Mouse (Mus musculus) heart, postnatal 0 days (tissue): ENCODE results near the gene Ascc2. TPM values are rescaled to one million over a fixed set of nuclear protein-coding genes. Genes with fewer than 3 reads are reported as not detected.

Experiments
- ATAC-seq: fragments of 200-750 bp; cut with Nextera tagmentation; 2 replicates; pipeline ENCODE4 v1.8.0; 2017; ENCODE audit warnings: low read depth, moderate number of reproducible peaks, moderate library complexity; ENCODE audit not compliant: insufficient read depth
- DNase-seq: peaks from one replicate; pipeline ENCODE4 v3.0.0-alpha.2; 2016; ENCODE audit warnings: low spot score
- H3K27ac ChIP-seq: fragments of 300-500 bp; sonication (generic); 2 replicates; pipeline ENCODE4 v1.5.1; 2014; ENCODE audit warnings: low read depth, mild to moderate bottlenecking
- H3K27me3 ChIP-seq: fragments of 300-500 bp; sonication (generic); 2 replicates; pipeline ENCODE4 v1.6.1; 2014; ENCODE audit warnings: low read length, mixed read lengths; ENCODE audit not compliant: control insufficient read depth, insufficient read depth
- H3K36me3 ChIP-seq: fragments of 300-500 bp; sonication (generic); replicated peaks from 2 replicates; pipeline ENCODE4 v1.6.1; 2014; ENCODE audit warnings: low read length, mixed read lengths; ENCODE audit not compliant: control insufficient read depth, insufficient read depth
- H3K4me1 ChIP-seq: fragments of 300-500 bp; sonication (generic); 2 replicates; pipeline ENCODE4 v1.6.1; 2014; ENCODE audit warnings: antibody characterized with exemption; ENCODE audit not compliant: control insufficient read depth, insufficient read depth
- H3K4me2 ChIP-seq: fragments of 300-500 bp; sonication (generic); 2 replicates; pipeline ENCODE4 v1.6.1; 2014; ENCODE audit warnings: low read depth, mild to moderate bottlenecking, low read length, moderate library complexity
- H3K4me3 ChIP-seq: fragments of 300-500 bp; sonication (generic); 2 replicates; pipeline ENCODE4 v1.5.1; 2014; ENCODE audit warnings: low read depth, low read length
- H3K9ac ChIP-seq: fragments of 300-500 bp; sonication (generic); replicated peaks from 2 replicates; pipeline ENCODE4 v1.6.1; 2014; ENCODE audit warnings: low read depth, low read length, mixed read lengths
- H3K9me3 ChIP-seq: fragments of 300-500 bp; sonication (generic); replicated peaks from 2 replicates; pipeline ENCODE4 v1.6.1; 2016; ENCODE audit warnings: low read length; ENCODE audit not compliant: control insufficient read depth
- CTCF ChIP-seq: IDR thresholded peaks from 2 replicates; pipeline ENCODE4 v1.5.1; 2016; ENCODE audit warnings: antibody characterized with exemption, control low read depth, low read depth
- EP300 ChIP-seq: IDR thresholded peaks from 2 replicates; pipeline ENCODE4 v1.6.1; 2016; ENCODE audit warnings: antibody characterized with exemption, low read depth
- WGBS: fragments of 180-500 bp; shearing (Covaris S2); extraction: QIAGEN DNeasy Blood & Tissue Kit; methylation state at CpG from one replicate; pipeline ENCODE4 v1.1.7; 2014; 5-methylcytosine and 5-hydroxymethylcytosine counted together
- polyA plus RNA-seq: library from polyadenylated mRNA; unstranded; fragments of >200 nt; fragmentation: Nextera tagmentation; extraction: Ambion mirVana; gene quantifications from 2 replicates; pipeline ENCODE4 v1.2.1, GENCODE M21; 2015
- total RNA-seq: library from RNA; depleted of rRNA; stranded (reverse); fragments of >200 nt; gene quantifications from 2 replicates; pipeline ENCODE4 v1.2.3, GENCODE M21; 2014; ENCODE audit warnings: low replicate concordance

Ascc2 gene
- total and polyA plus RNA-seq, 2 experiments from 2014 or later, result 10.6 to 13.6 TPM

GRCm38 (mm10) chr11:4606541-4606940 lies 31.0 kb upstream of the Ascc2 start:
- ATAC-seq (peak; percentile 72), DNase-seq (peak; percentile 58)
- H3K9me3 ChIP-seq, result no peaks in the 10 kb centered on the region
- H3K4me3 ChIP-seq, result no peak overlapping the region
- no peaks in the 10 kb centered on the region for H3K27me3 ChIP-seq
- no peak overlapping the region for H3K4me2 ChIP-seq
- H3K4me1 ChIP-seq, result peaks cover 43% of the 10 kb centered on the region
- no peaks in the 10 kb centered on the region for H3K36me3 ChIP-seq
- peak overlapping the region; percentile 88 for H3K27ac ChIP-seq
- WGBS, result 45% methylated on average over 1 of the region's 1 CpGs
- TF ChIP-seq CTCF, result no peak
- no peak for TF ChIP-seq EP300
- no peak overlapping the region for H3K9ac ChIP-seq

DNA sequence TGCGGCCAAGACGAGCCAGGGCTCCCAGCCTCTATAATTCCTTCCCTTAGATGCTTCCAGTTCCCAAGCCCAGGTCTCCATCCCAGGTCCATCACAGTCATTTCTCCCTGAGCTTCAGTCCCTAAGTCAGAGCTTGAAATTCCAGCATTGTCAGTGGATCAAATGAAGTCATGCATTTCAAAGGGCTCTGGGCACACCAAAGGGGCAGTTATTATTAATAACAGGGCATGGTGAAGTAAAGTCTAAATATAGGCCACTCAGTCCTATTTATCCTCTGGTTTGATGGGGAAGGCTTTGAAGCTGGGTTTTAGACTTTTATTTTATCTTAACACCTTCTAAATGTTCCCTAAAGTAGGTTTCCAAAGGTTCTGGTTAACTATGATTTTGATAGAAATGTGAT lies 25.6 kb upstream of the Ascc2 start:
- peaks cover 25% of the 10 kb centered on the region for H3K4me1 ChIP-seq
- no peak overlapping the region for H3K4me3 ChIP-seq
- DNase-seq (peak; percentile 86), ATAC-seq (peak; percentile 95)
- H3K36me3 ChIP-seq, result no peaks in the 10 kb centered on the region
- H3K27ac ChIP-seq, result peak overlapping the region; percentile 85
- peak overlapping the region; percentile 20; the same call in 1 of the 2 replicates for H3K4me2 ChIP-seq
- no peaks in the 10 kb centered on the region for H3K27me3 ChIP-seq
- TF ChIP-seq CTCF (no peak), EP300 (no peak)
- 35% methylated on average over 2 of the region's 2 CpGs for WGBS
- no peaks in the 10 kb centered on the region for H3K9me3 ChIP-seq
- H3K9ac ChIP-seq, result no peak overlapping the region

DNA sequence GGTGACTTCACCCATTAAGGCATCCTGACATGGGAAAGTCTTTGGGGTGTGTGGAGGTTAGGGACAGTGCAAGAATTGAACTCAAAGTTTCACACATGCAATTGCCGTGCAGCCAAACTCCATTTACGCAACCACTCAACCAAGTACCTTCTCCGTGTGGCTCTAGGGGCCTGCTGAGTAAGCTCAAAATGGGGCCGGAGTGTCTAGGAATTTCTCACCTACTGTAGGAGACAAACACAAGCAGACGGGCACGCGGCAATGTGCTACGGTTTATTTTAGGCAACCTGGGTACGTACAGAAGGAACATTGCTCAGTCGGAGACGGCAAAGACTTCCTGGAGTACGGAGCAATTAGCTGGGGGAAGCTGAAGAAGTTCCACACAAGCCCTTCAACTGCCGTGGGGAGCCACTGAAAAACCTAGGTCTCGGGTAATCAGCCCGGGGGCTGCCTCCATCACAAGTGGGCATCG lies 17.5 kb upstream of the Ascc2 start, which contains the start of gene Gm11032:
Gene Gm11032, plus strand, starts transcription at position 51 of the 469 bp plus-strand sequence.
- 31% methylated on average over 16 of the region's 16 CpGs for WGBS
- Histone ChIP-seq H3K36me3 (no peaks in the 10 kb centered on the region), H3K4me3 (0 out of 2 replicates have a peak within 1 kb of the TSS, but pooled peaks have one; percentile 5), H3K27ac (no peak within 1 kb of the TSS), H3K9ac (no peak within 1 kb of the TSS), H3K27me3 (no peaks in the 10 kb centered on the region), H3K9me3 (no peaks in the 10 kb centered on the region), H3K4me1 (0 out of 2 replicates have a peak, but pooled peaks cover 6% of the 10 kb centered on the region), H3K4me2 (peak within 1 kb of the TSS; percentile 44)
- DNase-seq, result no peak
- TF ChIP-seq CTCF, result no peak
- TF ChIP-seq EP300, result no peak
- peak; percentile 47 for ATAC-seq

DNA sequence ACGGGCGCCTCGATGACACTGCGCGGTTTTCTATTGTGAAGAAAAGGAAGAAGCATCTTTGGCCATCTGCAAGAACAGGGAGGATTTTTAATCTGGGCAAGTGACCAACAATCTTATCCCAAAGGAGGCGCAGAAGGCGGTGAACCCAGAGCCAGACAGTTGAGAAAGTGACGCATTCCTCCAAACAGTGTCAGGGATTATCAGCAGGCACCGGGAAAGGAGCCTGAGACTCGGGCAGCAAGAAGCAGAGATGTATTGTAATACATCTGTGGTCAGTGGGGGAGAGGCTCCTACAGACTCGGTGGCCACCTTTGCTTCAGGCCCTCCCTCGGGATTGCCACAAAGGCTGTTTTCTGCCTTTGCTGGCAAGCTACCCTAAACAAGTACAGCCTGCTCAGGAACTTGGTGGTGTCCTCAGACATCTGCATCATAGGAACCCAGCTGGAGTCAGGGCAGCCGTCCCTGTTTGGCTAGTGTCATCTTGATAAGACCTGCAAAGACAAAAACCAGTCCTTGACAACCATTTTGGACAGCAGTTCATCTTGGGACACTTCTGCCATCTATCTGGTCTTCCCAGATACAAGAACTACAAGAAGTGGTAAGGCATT lies 16.9 kb upstream of the Ascc2 start:
- Histone ChIP-seq H3K27ac (no peak overlapping the region), H3K4me3 (0 out of 2 replicates have a peak overlapping the region, but pooled peaks have one; percentile 5), H3K27me3 (no peaks in the 10 kb centered on the region), H3K9me3 (no peaks in the 10 kb centered on the region), H3K4me2 (peak overlapping the region; percentile 44), H3K4me1 (0 out of 2 replicates have a peak, but pooled peaks cover 6% of the 10 kb centered on the region), H3K36me3 (no peaks in the 10 kb centered on the region), H3K9ac (no peak overlapping the region)
- ATAC-seq (peak; percentile 42; the same call in 1 of the 2 replicates), DNase-seq (peak; percentile 25)
- TF ChIP-seq CTCF (no peak), EP300 (no peak)
- 23% methylated on average over 13 of the region's 13 CpGs for WGBS

DNA sequence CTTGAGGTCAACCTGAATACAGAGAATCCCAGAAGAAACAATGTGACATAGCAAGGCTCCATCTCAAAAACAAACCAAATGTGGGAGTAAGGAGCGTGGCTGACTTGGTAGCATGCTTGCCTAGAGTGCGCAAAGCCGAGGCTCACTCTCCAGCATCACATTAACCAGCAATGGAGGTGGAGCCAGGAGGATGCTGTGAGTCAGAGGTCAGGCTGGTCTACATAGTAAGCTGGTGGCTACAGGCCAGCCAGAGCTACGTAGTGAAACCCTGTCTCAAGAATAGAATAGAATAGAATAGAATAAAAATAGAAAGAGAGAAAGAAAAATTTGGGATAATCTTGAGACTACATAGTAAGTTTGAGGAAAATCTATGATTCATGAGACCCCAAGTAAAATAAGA lies 15.7 kb upstream of the Ascc2 start:
- ATAC-seq, result no peak; the same call in 1 of the 2 replicates
- H3K27ac ChIP-seq, result no peak overlapping the region
- H3K27me3 ChIP-seq, result no peaks in the 10 kb centered on the region
- WGBS, result 68% methylated on average over 4 of the region's 4 CpGs
- 0 out of 2 replicates have a peak, but pooled peaks cover 6% of the 10 kb centered on the region for H3K4me1 ChIP-seq
- no peak overlapping the region for H3K9ac ChIP-seq
- no peaks in the 10 kb centered on the region for H3K9me3 ChIP-seq
- TF ChIP-seq EP300, result no peak
- no peak for TF ChIP-seq CTCF
- no peak overlapping the region for H3K4me3 ChIP-seq
- H3K4me2 ChIP-seq, result no peak overlapping the region
- DNase-seq, result no peak
- H3K36me3 ChIP-seq, result no peaks in the 10 kb centered on the region
